Mouse (Mus musculus) liver, adult 2 months (tissue): ENCODE data around the gene Tmpo.

Source experiments
- CTCF ChIP-seq: fragments of 200-500 bp; IDR thresholded peaks from 2 replicates; pipeline ENCODE4 v1.5.1; 2011; ENCODE audit warnings: low read depth, low read length, control low read depth
- POLR2A ChIP-seq: fragments of 200-500 bp; IDR thresholded peaks from 2 replicates; pipeline ENCODE4 v1.6.1; 2011; ENCODE audit warnings: low read length, control low read depth; ENCODE audit not compliant: insufficient read depth; ENCODE audit errors: extremely low read depth

GRCm38 (mm10) chr10:91102799-91103590 is 78.1 kb downstream of the Tmpo start:
- TF ChIP-seq POLR2A: no peak
- no peak for TF ChIP-seq CTCF
